Mouse (Mus musculus) inflammation-experienced regulatory T-cells, adult 6 months (primary cell): ENCODE data around the gene Dph1. TPM values are rescaled to one million over a fixed set of nuclear protein-coding genes. Genes with fewer than 3 reads are reported as not detected.
"Not testable (repeated sequence)": the region's sequence is repeated elsewhere in the genome, so short reads cannot be mapped to it uniquely, and the experiment has no call there.

Source experiments
- ATAC-seq: one replicate; pipeline ENCODE4 v1.8.0; 2017
- polyA plus RNA-seq, 3 experiments: library from polyadenylated mRNA; unstranded; fragments of 100-300 nt; shearing (Covaris generic); gene quantifications; one replicate each; pipeline ENCODE4 v1.2.1; 2017

Gene Dph1
- polyA plus RNA-seq, 3 experiments from 2014 or later: 4.0 to 15.3 (median 11.7) TPM

GRCm38 (mm10) chr11:75201721-75202120 lies 10.7 kb upstream of the Dph1 start:
- ATAC-seq: no peak

GRCm38 (mm10) chr11:75200935-75201334 lies 9.9 kb upstream of the Dph1 start:
- no peak for ATAC-seq

- no peak for ATAC-seq
Observed at GRCm38 (mm10) chr11:75199951-75200350, 8.9 kb upstream of the Dph1 start.

- ATAC-seq: no peak
Observed at GRCm38 (mm10) chr11:75198792-75199191, 7.8 kb upstream of the Dph1 start.

- ATAC-seq: no peak
Observed at GRCm38 (mm10) chr11:75197956-75198355, 6.9 kb upstream of the Dph1 start.

GRCm38 (mm10) chr11:75196131-75196530 lies 5.1 kb upstream of the Dph1 start:
- ATAC-seq: no peak

GRCm38 (mm10) chr11:75194850-75195461 lies 3.9 kb upstream of the Dph1 start:
- peak; percentile 37 for ATAC-seq

- no peak for ATAC-seq
Observed at GRCm38 (mm10) chr11:75194121-75194849, 3.2 kb upstream of the Dph1 start.

- peak; percentile 37 for ATAC-seq
Observed at GRCm38 (mm10) chr11:75193256-75194071, 2.4 kb upstream of the Dph1 start, which contains the start of gene Rtn4rl1. Gene Rtn4rl1 (plus strand): TSS chr11:75193783.

- ATAC-seq: peak; percentile 32
Observed at GRCm38 (mm10) chr11:75192336-75193214, 1.5 kb upstream of the Dph1 start.

GRCm38 (mm10) chr11:75191841-75192240 lies 800 bp upstream of the Dph1 start:
- ATAC-seq: no peak

GRCm38 (mm10) chr11:75190371-75190724 lies 693 bp downstream of the Dph1 start:
- peak; percentile 81 for ATAC-seq

- no peak for ATAC-seq
Observed at GRCm38 (mm10) chr11:75189713-75190370, 1.2 kb downstream of the Dph1 start.

GRCm38 (mm10) chr11:75184986-75185385 lies 6.1 kb downstream of the Dph1 start:
- ATAC-seq: no peak

- ATAC-seq: no peak
Observed at GRCm38 (mm10) chr11:75184573-75184972, 6.5 kb downstream of the Dph1 start.

GRCm38 (mm10) chr11:75183917-75184570 lies 7.0 kb downstream of the Dph1 start:
- no peak for ATAC-seq

GRCm38 (mm10) chr11:75178672-75179208 lies 12.3 kb downstream of the Dph1 start, which contains the start of gene Ovca2:
Gene Ovca2 (minus strand): TSS chr11:75178835.
- peak; percentile 97 for ATAC-seq

GRCm38 (mm10) chr11:75178011-75178410 lies 13.0 kb downstream of the Dph1 start:
- no peak for ATAC-seq

- not testable (repeated sequence) for ATAC-seq
Observed at GRCm38 (mm10) chr11:75174574-75174973, 16.5 kb downstream of the Dph1 start.

- no peak for ATAC-seq
Observed at GRCm38 (mm10) chr11:75173799-75174165, 17.3 kb downstream of the Dph1 start.
